8 mouse cellular contexts compared by ENCODE assay signal in genomic region chr5:129008008-129008407, GRCm38 (mm10). TPM values are rescaled to one million over a fixed set of nuclear protein-coding genes. Genes with fewer than 3 reads are reported as not detected.
DNase-seq lines count a peak whose midpoint lies in the region; ATAC-seq and TF ChIP-seq lines count a peak whose summit lies in the region.

No protein-coding gene starts in this region.

- H3K9ac ChIP-seq in embryonic facial prominence, embryonic 15.5 days, result peak overlapping the region; percentile 59
- peak overlapping the region; percentile 80 for H3K9ac ChIP-seq in midbrain, embryonic 11.5 days (ENCODE audit: low read length)

- no peak for TF ChIP-seq CTCF in cerebellum, adult 2 months (IDR thresholded peaks at IDR 0.05; ENCODE audit: borderline replicate concordance, insufficient read depth, low read depth, low read length)

- no peak for TF ChIP-seq POLR2A in cerebellum, adult 2 months (IDR thresholded peaks at IDR 0.05; ENCODE audit: borderline replicate concordance, insufficient read depth, low read length)

- H3K4me3 ChIP-seq in cerebellum, adult 2 months (replicated peaks; ENCODE audit: insufficient read depth, low read depth, low read length), result peak overlapping the region; percentile 78
- H3K4me3 ChIP-seq in embryonic facial prominence, embryonic 15.5 days (replicated peaks), result peak overlapping the region; percentile 67
- peak overlapping the region; percentile 65 for H3K4me3 ChIP-seq in midbrain, embryonic 11.5 days (ENCODE audit: low read depth, low read length)

- peak overlapping the region; percentile 71 for H3K4me2 ChIP-seq in embryonic facial prominence, embryonic 15.5 days (replicated peaks)
- H3K4me2 ChIP-seq in midbrain, embryonic 11.5 days, result peak overlapping the region; percentile 86

- no peaks in the 10 kb centered on the region for H3K4me1 ChIP-seq in cerebellum, adult 2 months (ENCODE audit: control insufficient read depth, insufficient read depth, low read length)
- H3K4me1 ChIP-seq in embryonic facial prominence, embryonic 15.5 days, result peaks cover 22% of the 10 kb centered on the region
- H3K4me1 ChIP-seq in midbrain, embryonic 11.5 days (ENCODE audit: control insufficient read depth, insufficient read depth, low read length), result peaks cover 4% of the 10 kb centered on the region

- ATAC-seq in embryonic facial prominence, embryonic 15.5 days (ENCODE audit: insufficient number of reproducible peaks, low FRiP score, low TSS enrichment, low read depth), result peak; percentile 49; the same call in 1 of the 2 replicates
- ATAC-seq in inflammation-experienced regulatory T-cells, adult 6 months, result peak; percentile 17
- peak; percentile 80; the same call in 1 of the 2 replicates for ATAC-seq in midbrain, embryonic 11.5 days (ENCODE audit: low FRiP score)

- H3K9me3 ChIP-seq in embryonic facial prominence, embryonic 15.5 days (replicated peaks), result no peaks in the 10 kb centered on the region
- H3K9me3 ChIP-seq in midbrain, embryonic 11.5 days (ENCODE audit: control insufficient read depth, low read length), result no peaks in the 10 kb centered on the region

- H3K27me3 ChIP-seq in cerebellum, adult 2 months (ENCODE audit: control insufficient read depth, insufficient read depth, low read length), result no peaks in the 10 kb centered on the region
- no peaks in the 10 kb centered on the region for H3K27me3 ChIP-seq in embryonic facial prominence, embryonic 15.5 days
- no peaks in the 10 kb centered on the region for H3K27me3 ChIP-seq in midbrain, embryonic 11.5 days (ENCODE audit: control insufficient read depth, insufficient read depth, low read length)

- WGBS in cerebellum, adult 2 months, result under 1% methylated on average over 18 of the region's 18 CpGs
- WGBS in embryonic facial prominence, embryonic 15.5 days, result 2% methylated on average over 18 of the region's 18 CpGs
- under 1% methylated on average over 18 of the region's 18 CpGs for WGBS in midbrain, embryonic 11.5 days

- H3K27ac ChIP-seq in cerebellum, adult 2 months (ENCODE audit: insufficient read depth, low read length), result no peak overlapping the region
- H3K27ac ChIP-seq in embryonic facial prominence, embryonic 15.5 days (replicated peaks), result peak overlapping the region; percentile 24; the same call in 1 of the 2 replicates
- H3K27ac ChIP-seq in midbrain, embryonic 11.5 days (ENCODE audit: low read depth, low read length), result peak overlapping the region; percentile 21; the same call in 1 of the 2 replicates

- 0 out of 2 replicates have a peak, but pooled peaks cover 5% of the 10 kb centered on the region for H3K36me3 ChIP-seq in embryonic facial prominence, embryonic 15.5 days
- no peaks in the 10 kb centered on the region for H3K36me3 ChIP-seq in midbrain, embryonic 11.5 days (ENCODE audit: control insufficient read depth, insufficient read depth, low read length)

- peak in 1 of 2 experiments; percentile 29 for DNase-seq in cerebellum, adult 2 months
- no peak for DNase-seq in cerebellum, postnatal 14 days
- peak; percentile 55 for DNase-seq in 3T3-L1 (ENCODE audit: low read depth, low spot score)
- DNase-seq in midbrain, embryonic 11.5 days (ENCODE audit: low spot score, missing footprints), result peak; percentile 94
- no peak for DNase-seq in cerebellum, postnatal 36 days
- no peak for DNase-seq in thymus, postnatal 36 days

RNA-seq across cellular contexts. Expression of gene Stx2, which starts 0.4 kb away (rescaled TPM):
- 21.4 and 21.8 TPM in 2 replicates for polyA plus RNA-seq in cerebellum, adult 2 months (2012; rRNA removed)
- polyA plus RNA-seq in embryonic facial prominence, embryonic 15.5 days (2015; fragmentation: Nextera tagmentation; extraction: Ambion mirVana), result 32.7 and 34.9 TPM in 2 replicates
- 1 to 10 TPM; 1.1 to 2.3 (median 1.9) TPM for polyA plus RNA-seq in inflammation-experienced regulatory T-cells, adult 6 months (2017; shearing (Covaris generic))
- polyA plus RNA-seq in midbrain, embryonic 11.5 days (2014; fragmentation: Nextera tagmentation; extraction: Ambion mirVana), result 26.0 and 27.6 TPM in 2 replicates

RNA-seq across cellular contexts. Expression of gene Ran, which starts 11.9 kb away (rescaled TPM):
- 152 and 160 TPM in 2 replicates for polyA plus RNA-seq in cerebellum, adult 2 months (2012; rRNA removed)
- 437 and 441 TPM in 2 replicates for polyA plus RNA-seq in embryonic facial prominence, embryonic 15.5 days (2015; fragmentation: Nextera tagmentation; extraction: Ambion mirVana)
- 100 to 1,000 TPM; 221 to 494 (median 253) TPM for polyA plus RNA-seq in inflammation-experienced regulatory T-cells, adult 6 months (2017; shearing (Covaris generic))
- 948 and 951 TPM in 2 replicates for polyA plus RNA-seq in midbrain, embryonic 11.5 days (2014; fragmentation: Nextera tagmentation; extraction: Ambion mirVana)

RNA-seq across cellular contexts. Expression of gene Rimbp2, which starts 54.7 kb away (rescaled TPM):
- polyA plus RNA-seq in cerebellum, adult 2 months (2012; rRNA removed), result 12.5 and 16.1 TPM in 2 replicates
- 0.17 and 0.34 TPM in 2 replicates for polyA plus RNA-seq in embryonic facial prominence, embryonic 15.5 days (2015; fragmentation: Nextera tagmentation; extraction: Ambion mirVana)
- polyA plus RNA-seq in inflammation-experienced regulatory T-cells, adult 6 months (2017; shearing (Covaris generic)), result not detected
- 1.5 and 1.6 TPM in 2 replicates for polyA plus RNA-seq in midbrain, embryonic 11.5 days (2014; fragmentation: Nextera tagmentation; extraction: Ambion mirVana)

Comparison
In these comparisons a context has a peak if more than half of its experiments do, and no peak if none do; other contexts are left out.
1. DNase-seq: peak in 3T3-L1 (single experiment) and midbrain, embryonic 11.5 days (single experiment); none in cerebellum, postnatal 14 days (0 of 2), cerebellum, postnatal 36 days (0 of 2) and thymus, postnatal 36 days (0 of 2).
2. ATAC-seq: peak in every context shown above with its lines; median percentile 80 in midbrain, embryonic 11.5 days; 49 in embryonic facial prominence, embryonic 15.5 days; 17 in inflammation-experienced regulatory T-cells, adult 6 months.
3. Peak in every context shown above with its lines, with median percentiles within 50 percentile points of each other: H3K4me3 ChIP-seq.